Mouse (Mus musculus): ENCODE results near the gene Dhcr24.

The Dhcr24 gene

DNA sequence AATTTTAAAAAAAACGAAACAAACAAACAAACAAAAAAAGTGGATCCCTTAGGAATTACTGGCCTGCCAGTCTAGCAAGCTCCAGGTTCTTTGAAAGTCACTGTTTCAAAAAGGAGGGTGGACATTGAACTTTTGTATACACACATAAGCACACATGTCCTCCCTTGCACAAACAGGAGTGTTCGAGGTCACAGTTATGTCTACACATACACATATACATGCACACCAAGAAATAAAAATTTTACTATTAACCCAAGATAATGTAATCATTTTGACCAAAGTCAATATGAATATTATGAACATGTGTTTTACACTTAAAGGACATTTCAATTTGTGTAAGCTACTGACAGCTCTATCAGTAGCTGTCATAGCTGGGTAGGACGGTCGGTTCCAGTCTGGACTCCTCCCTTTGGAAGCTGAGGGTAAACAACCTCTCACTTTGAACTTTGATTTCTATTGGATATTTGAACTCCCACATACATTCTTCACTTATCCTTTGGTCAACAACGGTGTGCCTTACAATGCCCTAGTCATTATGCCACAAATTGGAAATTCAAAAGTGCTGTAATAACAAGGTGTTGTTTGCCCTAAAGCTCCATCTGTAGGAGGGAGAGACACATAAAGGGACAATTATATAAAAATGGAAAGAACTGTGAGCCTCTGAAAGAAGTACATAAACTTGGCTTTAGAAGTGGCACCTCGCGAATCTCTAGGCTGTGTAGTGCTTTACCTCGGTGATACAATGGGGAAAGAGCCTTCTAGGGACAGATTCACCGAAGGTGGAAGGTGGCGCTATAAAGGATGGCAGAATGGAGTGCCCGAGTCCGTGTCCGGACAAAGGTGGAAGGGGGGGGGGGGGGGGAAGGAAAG, 1.3 kb upstream of the Dhcr24 start:
- DNase-seq (ENCODE audit: inconsistent age in 2 of 2, low spot score in 1 of 2), result peak in 1 of 2 experiments; percentile 52

GRCm38 (mm10) chr4:106560213-106560845, 509 bp upstream of the Dhcr24 start:
- DNase-seq (ENCODE audit: inconsistent age in 2 of 2, low spot score in 1 of 2), result no peak

- DNase-seq (ENCODE audit: inconsistent age in 2 of 2, low spot score in 1 of 2), result peak in 1 of 2 experiments; percentile 43
These were observed 1.2 kb downstream of the Dhcr24 start for GRCm38 (mm10) chr4:106562006-106562405.

DNA sequence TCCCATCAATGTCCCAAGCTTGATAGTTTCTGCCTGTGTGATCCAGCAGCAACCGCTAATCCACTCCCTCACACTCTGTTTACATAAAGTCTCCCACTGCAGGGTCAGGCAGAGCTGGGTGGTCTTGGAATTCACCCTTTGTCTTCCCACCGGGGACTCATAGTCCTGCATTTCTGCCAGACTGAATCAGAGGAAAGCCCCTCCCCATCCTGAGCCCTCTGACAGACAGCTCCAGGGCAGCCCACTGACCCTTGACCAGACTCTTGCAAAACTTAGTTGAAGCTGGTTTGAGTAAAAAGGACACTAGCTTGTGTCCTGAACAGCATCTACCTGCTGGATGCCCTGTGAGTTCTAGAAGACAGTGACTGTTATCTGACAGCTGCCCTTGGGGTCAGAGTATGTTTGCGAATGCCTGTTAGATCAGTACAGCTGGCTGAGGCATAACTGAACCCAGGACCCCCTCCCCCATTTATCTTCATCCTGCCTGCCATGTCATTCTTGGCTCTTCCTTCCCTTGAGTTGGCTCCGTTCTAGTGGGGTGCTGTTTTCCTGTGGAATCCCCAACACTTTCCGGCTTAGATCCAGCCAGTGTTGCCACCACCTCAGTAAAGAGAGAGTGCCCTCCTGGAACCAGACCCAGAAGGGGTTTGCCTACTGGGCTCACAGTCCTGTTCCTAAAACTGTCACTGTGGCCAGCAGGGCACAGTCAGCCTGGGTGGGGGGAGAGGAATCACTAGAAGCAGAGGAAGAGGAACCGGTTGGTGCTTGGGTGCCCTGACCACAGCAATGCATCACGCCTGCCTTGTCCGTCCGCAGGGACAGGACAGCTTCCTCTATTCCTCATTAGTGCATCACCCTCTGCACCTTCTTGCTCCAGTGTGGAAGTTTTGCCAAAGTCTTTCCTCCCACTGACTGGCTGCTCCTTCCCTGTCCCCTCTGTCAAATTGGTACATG, 2.3 kb downstream of the Dhcr24 start:
- no peak for DNase-seq (ENCODE audit: inconsistent age in 2 of 2, low spot score in 1 of 2)

GRCm38 (mm10) chr4:106564161-106564560, 3.3 kb downstream of the Dhcr24 start:
- DNase-seq (ENCODE audit: inconsistent age in 2 of 2, low spot score in 1 of 2), result peak in 1 of 2 experiments; percentile 32

DNA sequence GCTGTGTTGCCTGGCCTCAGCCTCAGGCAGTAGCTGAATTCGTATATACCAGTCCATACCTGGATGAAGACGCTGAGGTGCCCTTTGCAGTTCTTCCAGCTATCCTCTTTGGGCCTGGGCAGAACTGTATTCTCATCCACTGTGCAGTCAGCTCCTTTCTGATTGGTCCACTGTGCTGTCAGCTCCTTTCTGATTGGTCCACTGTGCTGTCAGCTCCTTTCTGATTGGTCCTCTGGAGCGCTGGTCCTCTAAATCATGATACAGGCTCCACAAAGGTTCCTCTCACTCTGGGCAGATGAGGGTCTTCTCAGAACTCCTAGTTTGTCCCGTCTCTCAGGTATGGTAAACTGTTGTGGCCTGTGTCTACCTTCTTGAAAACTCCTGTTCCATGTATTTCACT, 8.8 kb downstream of the Dhcr24 start:
- DNase-seq (ENCODE audit: inconsistent age in 2 of 2, low spot score in 1 of 2), result peak in 1 of 2 experiments; percentile 36

GRCm38 (mm10) chr4:106571081-106571724, 10.4 kb downstream of the Dhcr24 start:
- no peak for DNase-seq (ENCODE audit: inconsistent age in 2 of 2, low spot score in 1 of 2)

DNA sequence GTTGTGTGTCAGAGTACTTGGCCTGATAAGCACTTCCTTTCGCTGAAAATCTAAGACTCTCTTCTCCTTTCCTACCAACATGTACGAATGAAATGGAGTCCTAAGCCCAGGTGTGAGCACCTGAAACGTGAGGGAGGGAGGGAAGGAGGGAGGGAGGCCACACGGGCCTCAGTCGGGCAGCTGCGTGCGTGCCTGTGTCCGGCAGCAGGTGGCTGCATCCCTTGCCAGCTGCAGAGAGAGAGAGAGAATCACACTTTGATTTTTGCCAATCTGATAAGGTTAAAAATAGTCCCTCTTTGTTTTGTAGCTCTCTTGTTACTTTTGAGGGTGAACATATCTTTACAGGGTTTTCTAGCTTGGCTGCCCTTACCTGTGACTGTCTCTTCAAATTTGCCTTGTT, 14.2 kb downstream of the Dhcr24 start:
- DNase-seq (ENCODE audit: inconsistent age in 2 of 2, low spot score in 1 of 2), result no peak

- DNase-seq (ENCODE audit: inconsistent age in 2 of 2, low spot score in 1 of 2), result no peak
These were observed 16.7 kb downstream of the Dhcr24 start for GRCm38 (mm10) chr4:106577511-106577910.

DNA sequence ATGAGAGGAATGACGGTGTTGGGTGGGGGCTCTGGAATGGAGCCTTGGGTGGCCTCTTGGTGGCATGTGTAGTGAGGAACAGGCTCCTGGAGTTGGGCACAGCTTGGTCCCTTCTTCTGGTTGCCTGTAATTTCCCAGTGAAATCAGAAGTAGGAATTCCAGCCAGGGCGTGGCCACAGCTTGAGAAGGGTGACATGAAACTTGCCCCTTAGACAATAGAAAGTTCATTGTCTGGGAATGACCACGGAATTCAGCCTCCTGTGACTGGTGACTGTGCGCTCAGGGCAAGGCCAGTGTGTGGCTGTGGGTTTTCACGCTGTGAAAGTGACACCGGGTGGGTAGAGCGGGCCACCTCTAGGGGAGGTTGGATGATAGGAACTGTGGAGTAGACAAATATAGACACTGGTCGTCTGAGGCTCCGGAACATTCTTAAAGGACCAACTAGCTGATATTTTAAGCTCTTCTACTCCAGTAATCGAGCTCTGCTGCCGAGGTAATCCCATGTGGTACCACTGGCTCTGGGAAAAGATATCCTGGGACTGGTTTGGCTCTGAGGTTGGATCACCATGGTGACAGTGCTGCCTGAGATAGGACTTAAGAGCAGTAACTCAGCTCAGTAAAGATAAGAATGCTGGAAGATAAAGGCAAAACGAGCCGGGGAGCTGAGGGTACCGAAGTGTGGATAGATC, 20.5 kb downstream of the Dhcr24 start:
- DNase-seq (ENCODE audit: inconsistent age in 2 of 2, low spot score in 1 of 2), result no peak

GRCm38 (mm10) chr4:106581865-106582204, 21.0 kb downstream of the Dhcr24 start:
- no peak for DNase-seq (ENCODE audit: inconsistent age in 2 of 2, low spot score in 1 of 2)

GRCm38 (mm10) chr4:106582428-106583153, 21.8 kb downstream of the Dhcr24 start:
- no peak for DNase-seq (ENCODE audit: inconsistent age in 2 of 2, low spot score in 1 of 2)

GRCm38 (mm10) chr4:106584665-106585064, 23.8 kb downstream of the Dhcr24 start:
- no peak for DNase-seq (ENCODE audit: inconsistent age in 2 of 2, low spot score in 1 of 2)

- no peak for DNase-seq (ENCODE audit: inconsistent age in 2 of 2, low spot score in 1 of 2)
These were observed 26.2 kb downstream of the Dhcr24 start for GRCm38 (mm10) chr4:106587075-106587474.

- no peak for DNase-seq (ENCODE audit: inconsistent age in 2 of 2, low spot score in 1 of 2)
These were observed 29.3 kb downstream of the Dhcr24 start for GRCm38 (mm10) chr4:106590142-106590541.

DNA sequence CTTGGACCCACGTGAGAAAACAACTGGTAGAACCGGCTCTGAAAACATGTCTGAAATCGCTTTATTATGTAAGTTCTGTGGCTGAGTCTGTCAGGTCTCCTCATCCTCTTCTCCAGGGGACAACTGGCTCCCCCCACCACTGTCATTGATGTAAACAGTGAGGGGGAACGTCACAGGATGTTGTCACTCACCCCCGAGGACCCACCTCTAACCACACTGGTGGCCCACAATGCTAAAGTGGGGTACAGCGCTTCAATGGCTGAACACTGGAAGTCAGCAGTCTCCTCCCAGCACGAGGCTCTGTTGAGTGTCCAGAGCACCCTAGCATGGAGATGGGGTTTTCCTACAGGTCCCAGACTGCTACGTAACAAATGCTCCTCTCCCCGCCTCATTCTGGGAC, 30.0 kb downstream of the Dhcr24 start:
- DNase-seq (ENCODE audit: inconsistent age in 2 of 2, low spot score in 1 of 2), result no peak

GRCm38 (mm10) chr4:106593636-106594035, 32.8 kb downstream of the Dhcr24 start:
- no peak for DNase-seq (ENCODE audit: inconsistent age in 2 of 2, low spot score in 1 of 2)

DNA sequence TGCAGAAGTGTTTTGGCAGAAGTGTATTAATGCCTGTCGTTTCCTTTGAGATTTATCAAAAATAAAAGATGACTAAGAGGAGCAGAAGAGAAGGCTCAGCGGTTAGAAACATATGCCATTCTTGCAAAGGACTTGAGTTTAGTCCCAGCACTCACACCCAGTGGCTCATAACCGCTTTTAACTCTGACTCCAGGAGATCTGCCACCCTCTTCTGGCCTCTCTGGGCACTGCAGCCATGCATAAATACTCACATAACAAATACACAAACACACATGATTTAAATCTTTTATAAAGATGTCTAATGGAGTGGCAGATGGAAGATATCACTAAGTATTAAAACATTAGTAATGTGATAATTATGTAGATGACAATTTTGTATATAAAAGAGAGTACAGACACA, 35.4 kb downstream of the Dhcr24 start:
- DNase-seq (ENCODE audit: inconsistent age in 2 of 2, low spot score in 1 of 2), result no peak

GRCm38 (mm10) chr4:106597055-106597454, 36.2 kb downstream of the Dhcr24 start:
- DNase-seq (ENCODE audit: inconsistent age in 2 of 2, low spot score in 1 of 2), result no peak

- DNase-seq (ENCODE audit: inconsistent age in 2 of 2, low spot score in 1 of 2), result no peak
These were observed 36.9 kb downstream of the Dhcr24 start for GRCm38 (mm10) chr4:106597741-106598140.
